Mouse (Mus musculus) layer of hippocampus, adult 2 months (tissue): ENCODE measurements at regions not wholly inside any gene's neighbourhood (a gene's known extent, or its start where the extent isn't known, plus 50 kb on each side); places are given as distances from the start of the nearest gene placed in this dataset.

Experiments used
- DNase-seq, 2 experiments: peaks; one replicate each; pipeline ENCODE4 v3.0.0; 2022; ENCODE audit warnings: low spot score in 2 of 2
- H3K27ac ChIP-seq: fragments of 200-600 bp; 2 replicates; pipeline ENCODE4 v1.8.1; 2022
- H3K4me3 ChIP-seq: fragments of 200-600 bp; 2 replicates; pipeline ENCODE4 v1.8.1; 2022; ENCODE audit warnings: mild to moderate bottlenecking
- CTCF ChIP-seq: fragments of 200-600 bp; conservative IDR thresholded peaks from 2 replicates; pipeline ENCODE4 v1.8.1; 2022; ENCODE audit warnings: antibody characterized with exemption, mild to moderate bottlenecking, moderate library complexity

DNA sequence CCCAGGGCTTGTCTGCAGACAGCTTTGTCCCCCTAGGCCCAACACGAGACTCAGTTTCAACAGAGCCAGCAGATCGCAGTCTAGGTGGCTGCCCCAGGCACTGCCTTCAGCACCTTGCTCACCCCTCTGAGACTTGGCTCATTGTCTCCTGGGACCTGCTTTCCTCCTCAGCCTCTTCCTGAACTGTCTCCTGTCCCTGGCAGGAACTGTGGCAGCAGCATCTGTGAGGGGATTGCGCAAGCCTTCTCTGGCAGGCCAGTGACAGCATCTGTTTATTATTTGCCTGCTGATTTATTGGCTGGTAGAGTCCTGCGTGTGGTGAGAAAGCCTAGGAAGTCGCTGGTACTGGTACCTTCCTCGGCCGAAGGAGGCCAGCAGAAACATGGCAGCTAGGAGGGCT lies 84.1 kb downstream of the Thnsl2 start:
- no peak for TF ChIP-seq CTCF

GRCm38 (mm10) chr6:71062980-71063379 lies 81.3 kb downstream of the Thnsl2 start:
- peak; percentile 51 for TF ChIP-seq CTCF
- no peak overlapping the region for H3K4me3 ChIP-seq
- H3K27ac ChIP-seq, result no peak overlapping the region
- DNase-seq, result no peak

More for the DNA sequence above, 84.1 kb downstream of the Thnsl2 start:
- no peak overlapping the region for H3K27ac ChIP-seq
- DNase-seq, result peak in 1 of 2 experiments; percentile 9
- H3K4me3 ChIP-seq, result no peak overlapping the region

DNA sequence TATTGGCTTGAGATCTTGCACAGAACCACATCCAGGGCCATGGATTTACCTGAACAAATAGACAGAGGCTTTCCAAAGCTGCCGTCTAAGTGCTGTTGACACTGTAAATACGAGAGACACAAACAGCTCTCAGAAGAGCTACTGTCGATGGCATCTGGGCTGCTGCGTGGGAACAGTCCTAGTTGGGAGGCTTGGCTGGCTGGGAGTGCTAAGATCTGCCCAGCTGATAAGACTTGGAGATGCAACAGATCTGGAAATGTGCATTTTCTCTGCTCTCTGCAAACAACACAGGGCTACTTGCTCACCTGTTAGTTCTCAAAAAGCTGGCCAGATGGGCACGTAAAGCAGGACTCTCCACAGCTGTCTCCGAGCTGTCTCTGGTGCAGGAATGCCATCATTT lies 78.8 kb downstream of the Thnsl2 start:
- no peak overlapping the region for H3K4me3 ChIP-seq
- no peak for DNase-seq
- H3K27ac ChIP-seq, result no peak overlapping the region
- no peak for TF ChIP-seq CTCF

GRCm38 (mm10) chr6:71069229-71069628 lies 75.0 kb downstream of the Thnsl2 start:
- TF ChIP-seq CTCF, result no peak
- Histone ChIP-seq H3K27ac (no peak overlapping the region), H3K4me3 (no peak overlapping the region)
- no peak for DNase-seq

DNA sequence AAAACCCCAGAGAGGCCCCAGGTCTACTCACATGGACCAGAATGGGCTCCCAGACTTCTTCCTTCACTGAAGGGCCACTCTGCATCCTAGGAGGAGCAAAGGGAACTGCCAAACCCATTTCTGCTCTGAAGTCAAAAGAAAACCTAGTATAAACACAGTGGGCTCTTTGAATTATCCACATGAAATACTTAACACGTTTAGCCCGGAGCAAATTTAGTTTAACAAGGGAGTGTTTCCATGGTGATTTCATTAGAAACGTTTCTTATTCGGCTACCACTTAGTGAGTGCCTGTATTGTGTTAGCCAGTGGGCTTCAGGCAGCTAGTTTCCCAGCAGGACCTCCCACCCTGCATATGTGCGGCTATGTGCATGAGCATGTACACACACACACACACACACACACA lies 69.4 kb downstream of the Thnsl2 start:
- DNase-seq, result peak in 1 of 2 experiments; percentile 9
- no peak overlapping the region for H3K27ac ChIP-seq
- no peak overlapping the region for H3K4me3 ChIP-seq
- no peak for TF ChIP-seq CTCF
